Mouse (Mus musculus): ENCODE results near the gene Lrch1. TPM values are rescaled to one million over a fixed set of nuclear protein-coding genes. Genes with fewer than 3 reads are reported as not detected.

Gene Lrch1
- polyA plus RNA-seq, 1 experiment, result 11.5 TPM

DNA sequence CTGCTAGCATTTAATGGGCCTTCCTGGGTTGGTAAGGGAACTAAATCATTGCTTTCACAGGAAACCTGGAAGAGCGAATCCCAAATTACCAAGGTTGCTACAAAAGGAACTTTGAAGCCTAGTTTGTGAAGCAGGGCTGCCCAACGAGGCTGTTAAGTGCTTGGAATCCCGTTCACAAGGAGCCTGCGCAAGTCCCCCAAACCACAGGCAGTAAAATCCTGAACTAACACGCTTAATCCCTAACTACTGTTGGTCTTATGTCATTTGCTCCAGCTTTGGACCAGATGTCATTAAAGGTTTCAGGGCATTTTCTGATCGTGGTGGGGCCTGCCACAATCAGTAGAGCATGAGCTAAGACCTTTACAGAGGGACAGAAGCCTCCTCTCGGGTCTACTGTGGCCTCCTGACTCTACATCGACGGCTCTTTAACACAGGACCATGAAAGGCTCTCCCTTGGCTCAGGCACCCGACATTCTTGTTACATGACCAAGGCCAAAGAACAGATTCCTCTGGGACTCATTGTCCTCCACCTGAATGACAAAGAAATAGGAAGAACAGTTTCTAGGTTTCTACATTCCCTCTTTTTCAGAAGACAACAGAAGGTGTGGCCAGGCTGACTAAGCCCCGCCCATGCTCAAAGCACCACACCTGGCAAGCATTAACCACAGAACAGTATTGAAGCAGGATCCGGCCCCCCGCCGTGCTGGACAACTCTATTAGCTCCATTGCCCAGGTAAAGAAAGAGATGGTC is 13.5 kb downstream of the Lrch1 start:
- Histone ChIP-seq H3K27me3 (ENCODE audit: control insufficient read depth, insufficient read depth, low read length) (no peaks in the 10 kb centered on the region), H3K36me3 (ENCODE audit: control insufficient read depth, insufficient read depth, low read length) (0 out of 2 replicates have a peak, but pooled peaks cover 1% of the 10 kb centered on the region), H3K4me1 (ENCODE audit: control insufficient read depth, insufficient read depth, insufficient read length) (peaks cover 37% of the 10 kb centered on the region), H3K27ac (ENCODE audit: insufficient read depth, low read length) (no peak overlapping the region), H3K4me3 (ENCODE audit: extremely low read depth, insufficient read depth, insufficient read length) (no peak overlapping the region)
- TF ChIP-seq POLR2A (IDR thresholded peaks at IDR 0.05; ENCODE audit: low read depth, low read length), result no peak
- no peak for DNase-seq (ENCODE audit: low read depth in 1 of 2, low spot score in 2 of 2)
- 82% methylated on average over 14 of the region's 14 CpGs for WGBS

DNA sequence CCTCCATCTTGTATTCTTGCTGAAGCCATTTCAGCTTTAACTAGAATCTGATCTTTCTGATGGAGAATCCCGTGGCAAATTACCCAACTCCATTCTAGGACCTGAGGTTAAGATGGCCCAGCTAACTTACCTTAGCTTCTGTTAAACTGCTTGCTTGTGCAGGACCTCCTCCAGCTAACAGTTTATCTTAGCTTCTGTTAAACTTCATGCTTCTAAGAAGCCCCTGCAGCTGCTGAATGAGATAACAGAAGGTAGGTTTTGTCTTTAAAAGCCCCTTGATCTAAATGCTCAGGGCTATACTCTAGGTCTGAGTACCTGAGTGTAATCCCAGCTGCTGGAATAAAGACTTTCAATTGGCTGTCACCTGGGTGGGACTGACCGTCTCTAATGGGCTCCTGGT is 17.9 kb downstream of the Lrch1 start:
- TF ChIP-seq POLR2A (IDR thresholded peaks at IDR 0.05; ENCODE audit: low read depth, low read length) (no peak), CTCF (IDR thresholded peaks at IDR 0.05; ENCODE audit: extremely low read depth, insufficient read depth, insufficient read length, insufficient replicate concordance) (no peak)
- DNase-seq (ENCODE audit: low read depth in 1 of 2, low spot score in 2 of 2), result no peak
- Histone ChIP-seq H3K4me3 (ENCODE audit: extremely low read depth, insufficient read depth, insufficient read length) (no peak overlapping the region), H3K36me3 (ENCODE audit: control insufficient read depth, insufficient read depth, low read length) (peaks cover 3% of the 10 kb centered on the region; the same call in 1 of the 2 replicates), H3K4me1 (ENCODE audit: control insufficient read depth, insufficient read depth, insufficient read length) (peaks cover 29% of the 10 kb centered on the region; the same call in 1 of the 2 replicates), H3K27ac (ENCODE audit: insufficient read depth, low read length) (peak overlapping the region; percentile 89; the same call in 1 of the 2 replicates), H3K27me3 (ENCODE audit: control insufficient read depth, insufficient read depth, low read length) (no peaks in the 10 kb centered on the region)
- 72% methylated on average over 2 of the region's 2 CpGs for whole genome bisulfite sequencing

DNA sequence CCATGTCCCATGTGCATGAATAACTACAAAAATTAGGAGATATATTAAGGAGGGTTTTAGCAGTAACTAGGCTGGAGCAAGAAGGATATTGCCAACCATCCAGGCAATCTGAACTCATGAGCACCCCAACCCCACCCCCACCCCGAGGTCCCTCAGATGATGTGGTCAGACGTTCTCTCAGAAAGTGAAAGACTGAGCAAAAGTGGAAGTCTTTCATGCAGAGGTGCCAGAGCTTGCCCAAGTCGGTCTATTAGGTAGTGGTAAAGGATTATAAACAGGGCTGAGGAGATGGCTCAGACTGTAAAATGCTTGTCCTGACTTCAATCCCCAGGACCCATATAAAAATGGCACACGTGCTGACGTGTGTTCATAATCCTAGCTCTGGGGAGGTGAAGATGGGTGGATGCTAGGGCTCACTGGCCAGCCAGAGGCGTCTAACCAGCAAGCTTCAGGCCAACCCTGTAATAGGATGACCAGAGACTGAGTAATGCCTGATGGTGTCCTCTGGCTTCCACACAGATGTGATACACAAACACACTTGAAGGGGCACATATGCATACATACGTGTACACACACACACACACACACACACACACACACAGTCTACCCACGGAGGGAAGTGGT is 18.8 kb downstream of the Lrch1 start:
- Histone ChIP-seq H3K4me1 (ENCODE audit: control insufficient read depth, insufficient read depth, insufficient read length) (peaks cover 24% of the 10 kb centered on the region; the same call in 1 of the 2 replicates), H3K27me3 (ENCODE audit: control insufficient read depth, insufficient read depth, low read length) (no peaks in the 10 kb centered on the region), H3K27ac (ENCODE audit: insufficient read depth, low read length) (peak overlapping the region; percentile 89), H3K4me3 (ENCODE audit: extremely low read depth, insufficient read depth, insufficient read length) (no peak overlapping the region), H3K36me3 (ENCODE audit: control insufficient read depth, insufficient read depth, low read length) (peaks cover 3% of the 10 kb centered on the region; the same call in 1 of the 2 replicates)
- WGBS, result 33% methylated on average over 8 of the region's 8 CpGs
- DNase-seq (ENCODE audit: low read depth in 1 of 2, low spot score in 2 of 2), result peak in 1 of 2 experiments; percentile 31
- TF ChIP-seq CTCF (IDR thresholded peaks at IDR 0.05; ENCODE audit: extremely low read depth, insufficient read depth, insufficient read length, insufficient replicate concordance) (no peak), POLR2A (IDR thresholded peaks at IDR 0.05; ENCODE audit: low read depth, low read length) (no peak)

DNA sequence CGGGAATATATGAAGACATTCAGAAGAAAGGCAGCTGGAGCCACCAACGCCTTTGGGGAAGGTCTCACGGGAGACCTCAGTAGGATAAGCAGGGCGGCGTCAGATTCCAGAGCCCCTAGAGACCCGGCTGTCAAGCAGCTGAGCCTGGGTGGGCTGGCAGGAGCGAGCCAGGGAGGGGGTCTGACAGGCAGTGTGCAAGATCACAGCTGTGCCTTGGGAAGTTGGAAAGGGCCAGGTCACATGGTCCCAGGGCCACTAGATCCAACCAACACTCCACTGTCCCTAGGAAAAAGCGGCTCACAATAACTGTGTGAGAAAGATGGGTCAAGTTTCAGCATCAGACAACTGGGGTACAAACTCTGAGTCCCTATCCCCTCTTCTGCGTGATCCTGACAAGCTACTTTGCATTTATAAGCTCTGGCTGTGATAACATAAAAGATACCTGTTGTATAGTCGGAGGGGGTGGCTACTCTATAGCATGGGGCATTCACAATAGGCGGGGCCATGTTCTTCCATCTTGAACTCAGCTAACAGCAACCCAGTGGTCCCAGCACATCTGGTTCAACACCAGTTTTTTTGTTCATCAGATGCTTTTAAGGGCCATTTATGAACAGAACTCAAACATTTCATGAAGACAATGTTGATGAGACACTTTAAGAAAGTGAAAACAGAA is 20.6 kb downstream of the Lrch1 start:
- DNase-seq (ENCODE audit: low read depth in 1 of 2, low spot score in 2 of 2), result no peak
- no peak for TF ChIP-seq POLR2A (IDR thresholded peaks at IDR 0.05; ENCODE audit: low read depth, low read length)
- no peak for TF ChIP-seq CTCF (IDR thresholded peaks at IDR 0.05; ENCODE audit: extremely low read depth, insufficient read depth, insufficient read length, insufficient replicate concordance)
- 93% methylated on average over 11 of the region's 11 CpGs for WGBS

DNA sequence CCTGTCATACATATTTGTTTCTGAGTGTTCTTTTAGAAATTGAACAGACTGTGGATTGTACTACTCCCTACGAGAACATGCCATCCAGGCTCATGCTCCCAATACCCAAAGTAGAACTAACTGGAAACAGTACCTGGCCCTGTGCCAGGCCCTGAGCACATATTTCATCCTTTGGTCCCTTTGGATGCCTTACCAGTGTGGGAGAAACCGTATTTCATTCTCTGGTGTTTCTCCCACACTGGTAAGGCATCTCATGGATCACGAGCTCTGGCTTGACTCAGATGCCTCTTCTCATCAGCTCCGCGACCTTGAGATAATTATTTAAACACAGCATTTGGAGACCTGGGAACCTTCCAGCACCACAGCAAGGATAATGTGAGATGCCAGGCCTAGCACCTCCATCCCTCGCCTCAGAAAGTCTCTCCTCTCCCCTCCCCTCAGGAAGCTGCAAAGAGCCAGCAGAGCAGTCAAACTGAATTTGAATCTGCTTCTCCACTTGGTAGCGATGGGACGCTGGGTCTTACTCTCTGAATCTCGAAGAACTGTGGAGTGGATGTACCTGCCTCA is 21.6 kb downstream of the Lrch1 start:
- Histone ChIP-seq H3K4me1 (ENCODE audit: control insufficient read depth, insufficient read depth, insufficient read length) (peaks cover 33% of the 10 kb centered on the region; the same call in 1 of the 2 replicates), H3K4me3 (ENCODE audit: extremely low read depth, insufficient read depth, insufficient read length) (no peak overlapping the region), H3K36me3 (ENCODE audit: control insufficient read depth, insufficient read depth, low read length) (peaks cover 2% of the 10 kb centered on the region; the same call in 1 of the 2 replicates), H3K27me3 (ENCODE audit: control insufficient read depth, insufficient read depth, low read length) (no peaks in the 10 kb centered on the region), H3K27ac (ENCODE audit: insufficient read depth, low read length) (no peak overlapping the region)
- DNase-seq (ENCODE audit: low read depth in 1 of 2, low spot score in 2 of 2), result no peak
- WGBS, result 88% methylated on average over 9 of the region's 9 CpGs
- TF ChIP-seq CTCF (IDR thresholded peaks at IDR 0.05; ENCODE audit: extremely low read depth, insufficient read depth, insufficient read length, insufficient replicate concordance) (no peak), POLR2A (IDR thresholded peaks at IDR 0.05; ENCODE audit: low read depth, low read length) (no peak)

More for the DNA sequence above, 20.6 kb downstream of the Lrch1 start:
- Histone ChIP-seq H3K27ac (ENCODE audit: insufficient read depth, low read length) (no peak overlapping the region), H3K4me1 (ENCODE audit: control insufficient read depth, insufficient read depth, insufficient read length) (peaks cover 26% of the 10 kb centered on the region; the same call in 1 of the 2 replicates), H3K4me3 (ENCODE audit: extremely low read depth, insufficient read depth, insufficient read length) (no peak overlapping the region), H3K27me3 (ENCODE audit: control insufficient read depth, insufficient read depth, low read length) (no peaks in the 10 kb centered on the region), H3K36me3 (ENCODE audit: control insufficient read depth, insufficient read depth, low read length) (peaks cover 2% of the 10 kb centered on the region; the same call in 1 of the 2 replicates)

DNA sequence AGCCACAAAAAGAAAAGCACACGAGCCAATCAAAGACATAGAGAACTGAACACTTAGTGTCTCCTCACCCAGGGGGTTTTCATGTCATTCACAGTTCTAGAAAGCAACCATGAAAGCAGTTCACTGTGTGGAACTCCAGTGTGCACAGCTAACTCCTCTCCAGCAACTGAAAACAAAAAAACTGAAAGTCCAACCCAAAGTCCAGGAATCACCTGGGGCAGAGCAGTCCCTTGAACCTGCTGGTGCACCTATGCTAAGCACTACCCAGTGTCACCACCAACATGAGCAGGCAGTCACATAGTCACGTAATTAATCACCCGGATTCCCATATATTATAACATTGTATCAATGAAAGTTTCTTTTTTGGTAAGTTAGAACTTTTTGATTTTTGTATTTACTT is 23.2 kb downstream of the Lrch1 start:
- TF ChIP-seq CTCF (IDR thresholded peaks at IDR 0.05; ENCODE audit: extremely low read depth, insufficient read depth, insufficient read length, insufficient replicate concordance) (no peak), POLR2A (IDR thresholded peaks at IDR 0.05; ENCODE audit: low read depth, low read length) (no peak)
- no peak for DNase-seq (ENCODE audit: low read depth in 1 of 2, low spot score in 2 of 2)
- peaks cover 28% of the 10 kb centered on the region; the same call in 1 of the 2 replicates for H3K4me1 ChIP-seq (ENCODE audit: control insufficient read depth, insufficient read depth, insufficient read length)
- H3K27me3 ChIP-seq (ENCODE audit: control insufficient read depth, insufficient read depth, low read length), result no peaks in the 10 kb centered on the region
- no peak overlapping the region for H3K4me3 ChIP-seq (ENCODE audit: extremely low read depth, insufficient read depth, insufficient read length)
- H3K27ac ChIP-seq (ENCODE audit: insufficient read depth, low read length), result no peak overlapping the region
- peaks cover 2% of the 10 kb centered on the region; the same call in 1 of the 2 replicates for H3K36me3 ChIP-seq (ENCODE audit: control insufficient read depth, insufficient read depth, low read length)
- 69% methylated on average over 3 of the region's 3 CpGs for WGBS
